Mouse (Mus musculus) cerebellum, adult 18-20 months (tissue): Measurements from ENCODE around the gene Gm3625.
"Not testable (repeated sequence)": the region's sequence is repeated elsewhere in the genome, so short reads cannot be mapped to it uniquely, and the experiment has no call there.

Source experiments
- DNase-seq, 2 experiments: peaks; one replicate each; pipeline ENCODE4 v3.0.0; 2021

Gene Gm3625

DNA sequence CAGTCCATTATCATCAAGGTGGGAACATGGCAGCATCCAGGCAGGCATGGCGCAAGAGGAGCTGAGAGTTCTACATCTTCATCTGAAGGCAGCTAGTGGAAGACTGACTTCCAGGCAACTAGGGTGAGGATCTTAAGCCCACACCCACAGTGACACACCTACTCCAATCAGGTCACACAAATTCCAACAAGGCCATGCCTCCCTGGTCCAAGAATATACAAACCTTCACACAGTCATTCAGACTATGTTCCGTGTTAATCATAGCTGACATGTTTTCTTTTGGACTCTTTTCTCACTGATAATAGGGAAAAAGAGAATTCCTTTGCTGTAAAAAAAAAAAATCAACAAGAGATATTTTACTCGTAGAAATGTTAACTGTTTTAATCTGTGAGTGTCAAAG, 39.0 kb downstream of the Gm3625 start:
- not testable (repeated sequence) for DNase-seq

GRCm38 (mm10) chr12:4548053-4549013, 44.4 kb downstream of the Gm3625 start:
- DNase-seq, result peak; percentile 69 to 74

- no peak for DNase-seq
These were observed 45.2 kb downstream of the Gm3625 start for GRCm38 (mm10) chr12:4547557-4547956.

DNA sequence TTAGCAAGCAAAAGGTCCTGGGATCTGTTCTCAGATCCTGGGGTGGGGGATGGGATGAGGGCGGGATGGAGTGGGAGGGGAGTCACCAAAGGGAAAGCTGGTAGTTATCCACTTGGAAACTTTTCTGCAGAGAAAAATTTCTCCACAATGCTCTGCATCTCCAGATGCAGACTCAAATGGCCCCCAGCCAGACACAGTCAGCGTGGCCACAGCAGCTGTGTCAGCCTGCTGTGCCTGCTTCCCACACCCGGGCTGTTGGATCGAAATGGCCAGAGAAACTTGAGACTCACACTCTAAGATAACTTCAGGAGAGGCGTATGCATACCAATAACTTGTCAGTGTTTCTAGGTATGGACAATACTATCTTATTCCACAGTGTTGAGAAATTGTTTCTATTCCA, 46.2 kb downstream of the Gm3625 start:
- no peak for DNase-seq

- DNase-seq, result no peak
These were observed 47.3 kb downstream of the Gm3625 start for GRCm38 (mm10) chr12:4545425-4545824.

GRCm38 (mm10) chr12:4544400-4544919, 48.3 kb downstream of the Gm3625 start:
- no peak for DNase-seq
